Comparison of ENCODE assay signal across 9 mouse cellular contexts in the genomic region with DNA sequence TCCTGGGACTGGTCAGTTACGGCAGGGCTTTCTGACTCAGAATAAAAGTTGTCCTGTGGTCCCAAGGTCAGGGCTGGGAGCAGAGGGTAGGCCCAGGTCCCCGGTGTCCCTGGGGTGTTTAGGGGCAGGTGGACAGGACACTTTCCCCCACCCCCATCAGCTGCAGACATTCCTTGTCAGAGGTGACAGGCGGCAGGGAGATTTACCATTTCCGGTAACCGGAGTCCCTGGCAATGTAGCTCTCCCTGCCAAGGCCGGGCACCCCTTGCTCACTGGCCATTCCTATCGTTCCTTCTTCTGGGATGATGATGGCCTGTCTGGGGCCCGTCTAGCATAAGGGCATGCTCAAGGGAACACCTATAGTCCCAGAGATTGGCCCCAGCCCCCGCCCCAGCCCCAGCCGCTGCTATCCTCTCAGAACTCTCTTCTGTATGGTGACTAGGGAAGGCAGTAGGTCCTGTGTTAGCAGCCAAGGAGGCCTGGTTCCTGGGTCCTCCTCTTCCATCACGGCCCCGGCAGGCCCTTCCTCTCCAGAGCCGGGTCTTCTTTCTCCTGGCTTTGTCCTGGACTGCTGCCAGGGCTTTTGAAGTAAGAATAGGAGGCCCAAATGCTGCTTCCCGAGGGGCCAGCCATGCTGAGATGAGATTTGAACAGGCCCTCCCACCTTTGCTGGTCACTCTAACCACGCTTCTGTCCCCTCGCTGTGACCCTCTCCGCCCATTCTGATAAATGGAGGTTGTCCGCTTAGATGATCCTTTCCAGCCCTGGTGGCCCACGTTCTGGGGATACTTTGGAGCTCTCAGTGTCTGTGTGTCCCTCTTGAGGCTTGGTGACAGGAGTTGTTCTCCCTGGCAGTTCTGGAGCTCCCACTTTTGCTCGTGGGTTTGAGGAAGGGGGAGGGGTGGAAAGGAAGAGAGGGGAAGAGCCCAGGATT. TPM values are rescaled to one million over a fixed set of nuclear protein-coding genes. Genes with fewer than 3 reads are reported as not detected.
DNase-seq lines count a peak whose midpoint lies in the region; ATAC-seq and TF ChIP-seq lines count a peak whose summit lies in the region.
"Had no signal": no experiment of that assay in that cellular context is flagged by ENCODE, and none has a peak within 500 bp of the region (broad histone marks: within the 10 kb centered on the region; RNA-seq: fewer than 3 reads in every experiment).

No protein-coding gene starts in this region.

- H3ac ChIP-seq in myocyte (ENCODE audit: control insufficient read depth, insufficient read length): no peak overlapping the region

- peak overlapping the region; percentile 23; the same call in 1 of the 2 replicates for H3K27ac ChIP-seq in liver, adult 2 months (replicated peaks; ENCODE audit: insufficient read depth, low read depth, low read length)
- peak overlapping the region; percentile 90; the same call in 1 of the 2 replicates for H3K27ac ChIP-seq in embryonic facial prominence, embryonic 14.5 days (replicated peaks; ENCODE audit: low read depth, low read length)
- H3K27ac ChIP-seq in hindbrain, embryonic 15.5 days (replicated peaks): 0 out of 2 replicates have a peak overlapping the region, but pooled peaks have one; percentile 6
- H3K27ac ChIP-seq: macrophage had no signal

- H3K27me3 ChIP-seq in liver, adult 2 months (ENCODE audit: control insufficient read depth, insufficient read depth, low read length): no peaks in the 10 kb centered on the region
- H3K27me3 ChIP-seq in embryonic facial prominence, embryonic 14.5 days (replicated peaks; ENCODE audit: control insufficient read depth, insufficient read depth, low read length): no peaks in the 10 kb centered on the region
- no peaks in the 10 kb centered on the region for H3K27me3 ChIP-seq in hindbrain, embryonic 15.5 days
- no peaks in the 10 kb centered on the region for H3K27me3 ChIP-seq in myocyte (ENCODE audit: control insufficient read depth, insufficient read depth, insufficient read length)

- H3K4me2 ChIP-seq in embryonic facial prominence, embryonic 14.5 days (ENCODE audit: low read depth, low read length): no peak overlapping the region
- H3K4me2 ChIP-seq in hindbrain, embryonic 15.5 days: no peak overlapping the region
- peak overlapping the region; percentile 79 for H3K4me2 ChIP-seq in myocyte (ENCODE audit: low read depth)

- ATAC-seq in embryonic facial prominence, embryonic 14.5 days (ENCODE audit: low read depth): no peak
- no peak for ATAC-seq in hindbrain, embryonic 15.5 days (ENCODE audit: low FRiP score, low read depth)
- no peak for ATAC-seq in megakaryocyte progenitor cell, adult 5-6 weeks (replicated peaks; ENCODE audit: poor library complexity)
- ATAC-seq in activated CD4-positive, CD25-positive, alpha-beta regulatory T cell, adult 4 months: no peak

- 66% methylated on average over 20 of the region's 20 CpGs for WGBS in liver, adult 2 months
- WGBS in embryonic facial prominence, embryonic 14.5 days: 43% methylated on average over 20 of the region's 20 CpGs
- WGBS in hindbrain, embryonic 15.5 days: 40% methylated on average over 20 of the region's 20 CpGs

- DNase-seq in liver, adult 2 months (ENCODE audit: extremely low read depth, low read depth, low spot score): no peak
- no peak for DNase-seq in liver
- DNase-seq in embryonic facial prominence, embryonic 14.5 days (ENCODE audit: low spot score): no peak
- no peak for DNase-seq in left cerebral cortex, adult 9 months (ENCODE audit: low spot score in 2 of 2)

- no peaks in the 10 kb centered on the region for H3K9me3 ChIP-seq in embryonic facial prominence, embryonic 14.5 days (ENCODE audit: control insufficient read depth, low read length)
- H3K9me3 ChIP-seq in hindbrain, embryonic 15.5 days: no peaks in the 10 kb centered on the region

- TF ChIP-seq CTCF in liver, adult 2 months (IDR thresholded peaks at IDR 0.05; ENCODE audit: low read depth, low read length): no peak

- no peaks in the 10 kb centered on the region for H3K79me2 ChIP-seq in liver, adult 2 months (ENCODE audit: control insufficient read depth, insufficient read depth, low read length)
- peaks cover 75% of the 10 kb centered on the region for H3K79me2 ChIP-seq in myocyte (ENCODE audit: control insufficient read depth, insufficient read depth)

- no peaks in the 10 kb centered on the region for H3K36me3 ChIP-seq in liver, adult 2 months (ENCODE audit: control insufficient read depth, insufficient read depth, low read length)
- H3K36me3 ChIP-seq in embryonic facial prominence, embryonic 14.5 days (ENCODE audit: control insufficient read depth, insufficient read depth, low read length): no peaks in the 10 kb centered on the region
- no peaks in the 10 kb centered on the region for H3K36me3 ChIP-seq in hindbrain, embryonic 15.5 days
- H3K36me3 ChIP-seq in myocyte (ENCODE audit: control insufficient read depth, insufficient read depth): peaks cover 6% of the 10 kb centered on the region

- no peak overlapping the region for H3K9ac ChIP-seq in liver, adult 2 months (ENCODE audit: low read depth, low read length)
- H3K9ac ChIP-seq in embryonic facial prominence, embryonic 14.5 days (ENCODE audit: low read depth, low read length): 0 out of 2 replicates have a peak overlapping the region, but pooled peaks have one; percentile 0
- H3K9ac ChIP-seq in hindbrain, embryonic 15.5 days: no peak overlapping the region

- TF ChIP-seq POLR2A in liver, adult 2 months (IDR thresholded peaks at IDR 0.05; ENCODE audit: extremely low read depth, insufficient read depth, low read length): no peak
- no peak for TF ChIP-seq POLR2A in myocyte (IDR thresholded peaks at IDR 0.05; ENCODE audit: insufficient read length, low read depth)

- no peak overlapping the region for H3K4me3 ChIP-seq in liver, adult 2 months (ENCODE audit: insufficient read depth, low read depth, low read length)
- no peak overlapping the region for H3K4me3 ChIP-seq in embryonic facial prominence, embryonic 14.5 days (ENCODE audit: low read depth, low read length)
- no peak overlapping the region for H3K4me3 ChIP-seq in hindbrain, embryonic 15.5 days
- no peak overlapping the region for H3K4me3 ChIP-seq in myocyte

- H3K4me1 ChIP-seq in liver, adult 2 months (ENCODE audit: control insufficient read depth, insufficient read depth, low read length): peaks cover 7% of the 10 kb centered on the region
- peaks cover 68% of the 10 kb centered on the region for H3K4me1 ChIP-seq in embryonic facial prominence, embryonic 14.5 days (ENCODE audit: control insufficient read depth, insufficient read depth, low read length)
- peaks cover 54% of the 10 kb centered on the region for H3K4me1 ChIP-seq in hindbrain, embryonic 15.5 days (replicated peaks)

TF ChIP-seq in myocyte, 11 proteins besides CTCF, POLR2A, EP300 and RAD21:
- TF ChIP-seq CEBPB (IDR thresholded peaks at IDR 0.05; ENCODE audit: insufficient read depth, poor library complexity, severe bottlenecking) (no peak), TCF12 (IDR thresholded peaks at IDR 0.05; ENCODE audit: insufficient read depth, poor library complexity, severe bottlenecking) (peak; percentile 53), TCF3 (IDR thresholded peaks at IDR 0.05; ENCODE audit: insufficient read length, low read depth) (peak; percentile 14), POLR2AphosphoS2 (IDR thresholded peaks at IDR 0.05; ENCODE audit: insufficient read length, low read depth) (peak; percentile 1), MYOG (IDR thresholded peaks at IDR 0.05; ENCODE audit: control insufficient read depth in 1 of 3, insufficient read depth in 1 of 3, insufficient read length in 2 of 3, low read depth in 2 of 3) (peak in 1 of 3 experiments; percentile 70), E2F4 (IDR thresholded peaks at IDR 0.05; ENCODE audit: insufficient read depth) (no peak), SRF (IDR thresholded peaks at IDR 0.05; ENCODE audit: control insufficient read depth, insufficient read length, low read depth) (no peak), USF1 (IDR thresholded peaks at IDR 0.05; ENCODE audit: low read depth) (no peak), REST (IDR thresholded peaks at IDR 0.05; ENCODE audit: insufficient read depth, insufficient read length) (no peak), MAX (IDR thresholded peaks at IDR 0.05; ENCODE audit: low read depth) (no peak), MYOD1 (IDR thresholded peaks at IDR 0.05; ENCODE audit: control insufficient read depth in 1 of 3, insufficient read length in 2 of 3, low read depth in 2 of 3) (peak in 2 of 3 experiments; percentile 43 to 82)

RNA-seq across cellular contexts. Expression of a gene that starts 17.8 kb away (rescaled TPM):
- 7.2 and 11.8 TPM in 2 replicates for total RNA-seq in liver, adult 2 months (2014; rRNA removed)
- 7.2 and 7.6 TPM in 2 replicates for polyA plus RNA-seq in liver, adult 2 months (2012; rRNA removed)
- polyA plus RNA-seq in embryonic facial prominence, embryonic 14.5 days (2014; fragmentation: Nextera tagmentation; extraction: Ambion mirVana): 64.8 and 67.2 TPM in 2 replicates
- 6.0 and 6.9 TPM in 2 replicates for polyA plus RNA-seq in hindbrain, embryonic 15.5 days (2015; fragmentation: Nextera tagmentation; extraction: Ambion mirVana)
- 209 TPM for polyA plus RNA-seq in myocyte (2012; fragmentation: generic; extraction: Trizol)
- 0.37 TPM in 1 of 2 replicates, not detected in the other for total RNA-seq in megakaryocyte progenitor cell, adult 5-6 weeks (2015)
- not detected in 2 replicates for total RNA-seq in megakaryocyte progenitor cell, adult 5-6 weeks (2017)
- not detected for polyA plus RNA-seq in activated CD4-positive, CD25-positive, alpha-beta regulatory T cell, adult 4 months (2017; shearing (Covaris generic))

RNA-seq across cellular contexts. Expression of a gene that starts 33.3 kb away (rescaled TPM):
- not detected in 2 replicates for total RNA-seq in liver, adult 2 months (2014; rRNA removed)
- polyA plus RNA-seq in liver, adult 2 months (2012; rRNA removed): 0.09 TPM in 1 of 2 replicates, not detected in the other
- polyA plus RNA-seq in embryonic facial prominence, embryonic 14.5 days (2014; fragmentation: Nextera tagmentation; extraction: Ambion mirVana): 0.17 and 0.46 TPM in 2 replicates
- polyA plus RNA-seq in hindbrain, embryonic 15.5 days (2015; fragmentation: Nextera tagmentation; extraction: Ambion mirVana): not detected in 2 replicates
- polyA plus RNA-seq in myocyte (2012; fragmentation: generic; extraction: Trizol): 0.55 TPM
- not detected in 2 replicates for total RNA-seq in megakaryocyte progenitor cell, adult 5-6 weeks (2015)
- total RNA-seq in megakaryocyte progenitor cell, adult 5-6 weeks (2017): not detected in 2 replicates
- polyA plus RNA-seq in activated CD4-positive, CD25-positive, alpha-beta regulatory T cell, adult 4 months (2017; shearing (Covaris generic)): not detected
- polyA plus RNA-seq: macrophage had no signal

RNA-seq across cellular contexts. Expression of a gene that starts 56.0 kb away (rescaled TPM):
- total RNA-seq in liver, adult 2 months (2014; rRNA removed): 16.6 and 59.5 TPM in 2 replicates
- 0.42 and 1.0 TPM in 2 replicates for polyA plus RNA-seq in liver, adult 2 months (2012; rRNA removed)
- 0.30 and 0.56 TPM in 2 replicates for polyA plus RNA-seq in embryonic facial prominence, embryonic 14.5 days (2014; fragmentation: Nextera tagmentation; extraction: Ambion mirVana)
- not detected in 2 replicates for polyA plus RNA-seq in hindbrain, embryonic 15.5 days (2015; fragmentation: Nextera tagmentation; extraction: Ambion mirVana)
- polyA plus RNA-seq in myocyte (2012; fragmentation: generic; extraction: Trizol): 0.38 TPM
- not detected in 2 replicates for total RNA-seq in megakaryocyte progenitor cell, adult 5-6 weeks (2015)
- total RNA-seq in megakaryocyte progenitor cell, adult 5-6 weeks (2017): not detected in 2 replicates
- not detected for polyA plus RNA-seq in activated CD4-positive, CD25-positive, alpha-beta regulatory T cell, adult 4 months (2017; shearing (Covaris generic))
- polyA plus RNA-seq: macrophage had no signal

Comparison
In these comparisons a context has a peak if more than half of its experiments do, and no peak if none do; other contexts are left out.
1. H3K27ac ChIP-seq: peak in every context shown above with its lines; median percentile 90 in embryonic facial prominence, embryonic 14.5 days; 23 in liver, adult 2 months; 6 in hindbrain, embryonic 15.5 days.